Mouse (Mus musculus): ENCODE results near the gene Aldh16a1. TPM values are rescaled to one million over a fixed set of nuclear protein-coding genes. Genes with fewer than 3 reads are reported as not detected.
"Not testable (repeated sequence)": the region's sequence is repeated elsewhere in the genome, so short reads cannot be mapped to it uniquely, and the experiment has no call there.

Gene Aldh16a1
- polyA plus RNA-seq, 1 experiment from 2014 or later = 35.6 TPM

DNA sequence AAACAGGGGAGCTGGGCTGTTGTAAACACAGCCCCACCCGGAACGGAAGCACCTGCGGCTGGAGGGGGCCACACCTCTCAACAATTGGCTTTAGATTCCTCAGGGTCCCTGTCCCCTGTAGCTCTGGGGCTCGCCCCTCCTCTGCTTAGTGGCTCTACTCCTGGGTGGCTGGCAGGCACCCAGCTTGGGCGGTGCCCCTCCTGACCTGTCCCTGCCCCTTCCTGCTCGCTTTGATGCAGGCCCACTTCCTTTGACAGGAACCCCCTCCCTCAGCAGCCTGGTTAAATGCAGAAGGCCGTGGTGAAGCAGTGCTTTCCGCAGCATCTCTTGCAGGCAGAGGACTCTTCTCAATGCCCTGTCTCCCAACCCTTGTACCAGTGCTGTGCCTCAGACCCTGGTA is 33.0 kb downstream of the Aldh16a1 start:
- Histone ChIP-seq H3K4me1 (peaks cover 35% of the 10 kb centered on the region), H3K36me3 (ENCODE audit: poor library complexity, severe bottlenecking) (peaks cover 74% of the 10 kb centered on the region), H3K27ac (peak overlapping the region; percentile 8; the same call in 1 of the 2 replicates), H3K9ac (peak overlapping the region; percentile 17; the same call in 1 of the 2 replicates), H3K4me2 (no peak overlapping the region), H3K27me3 (no peaks in the 10 kb centered on the region), H3K4me3 (no peak overlapping the region), H3K9me3 (replicated peaks) (no peaks in the 10 kb centered on the region)
- no peak for ATAC-seq
- WGBS = 85% methylated on average over 8 of the region's 8 CpGs

- H3K4me2 ChIP-seq = no peak overlapping the region
- H3K36me3 ChIP-seq (ENCODE audit: poor library complexity, severe bottlenecking) = peaks cover 60% of the 10 kb centered on the region
- no peak overlapping the region for H3K27ac ChIP-seq
- no peaks in the 10 kb centered on the region for H3K27me3 ChIP-seq
- no peaks in the 10 kb centered on the region for H3K9me3 ChIP-seq (replicated peaks)
- no peak overlapping the region for H3K4me3 ChIP-seq
- WGBS = 77% methylated on average over 5 of the region's 5 CpGs
- no peak overlapping the region for H3K9ac ChIP-seq
- ATAC-seq = no peak
- peaks cover 25% of the 10 kb centered on the region for H3K4me1 ChIP-seq
Observed at GRCm38 (mm10) chr7:45119780-45120709, 34.3 kb downstream of the Aldh16a1 start.

DNA sequence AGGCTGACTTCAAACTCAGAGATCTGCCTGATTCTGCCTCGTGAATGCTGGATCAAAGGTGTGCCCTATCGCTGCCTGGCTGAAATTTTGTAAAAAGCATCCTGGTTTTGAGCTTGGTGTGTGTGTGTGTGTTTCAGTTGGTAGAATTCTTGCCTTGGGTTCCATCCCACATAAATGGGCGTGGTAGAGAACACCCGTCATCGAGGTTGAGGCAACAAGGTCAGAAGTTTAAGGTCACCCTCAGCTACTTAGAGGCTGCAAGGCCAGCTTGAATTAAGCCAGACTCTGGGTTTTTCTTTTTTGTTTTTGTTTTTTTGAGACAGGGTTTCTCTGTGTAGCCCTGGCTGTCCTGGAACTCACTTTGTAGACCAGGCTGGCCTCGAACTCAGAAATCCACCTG is 36.0 kb downstream of the Aldh16a1 start:
- Histone ChIP-seq H3K9me3 (replicated peaks) (no peaks in the 10 kb centered on the region), H3K4me2 (no peak overlapping the region), H3K4me3 (no peak overlapping the region), H3K36me3 (ENCODE audit: poor library complexity, severe bottlenecking) (peaks cover 58% of the 10 kb centered on the region), H3K27me3 (no peaks in the 10 kb centered on the region), H3K4me1 (peaks cover 19% of the 10 kb centered on the region), H3K27ac (no peak overlapping the region), H3K9ac (no peak overlapping the region)
- ATAC-seq = no peak
- 92% methylated on average over 6 of the region's 6 CpGs for WGBS

DNA sequence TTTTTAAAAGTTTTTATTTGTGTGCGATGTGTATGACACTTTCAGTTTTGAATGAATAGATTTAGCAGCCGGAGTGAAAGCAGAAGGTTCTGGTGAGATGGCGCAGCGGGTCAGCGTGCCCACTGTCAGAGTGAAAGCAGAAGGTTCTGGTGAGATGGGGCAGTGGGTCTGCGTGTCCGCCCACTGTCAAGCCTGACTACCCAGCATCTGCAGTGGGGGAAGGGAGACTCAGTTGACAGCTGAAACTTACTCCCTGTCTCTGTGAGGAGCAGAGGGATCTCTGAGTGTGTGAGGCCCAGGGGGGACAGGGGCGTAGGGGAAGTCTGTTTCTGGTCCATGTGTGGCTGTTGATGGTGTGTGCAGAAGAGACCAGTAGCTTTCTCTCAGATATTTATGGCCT is 36.8 kb downstream of the Aldh16a1 start:
- no peaks in the 10 kb centered on the region for H3K9me3 ChIP-seq (replicated peaks)
- no peak for ATAC-seq
- H3K4me3 ChIP-seq = no peak overlapping the region
- no peak overlapping the region for H3K9ac ChIP-seq
- peaks cover 12% of the 10 kb centered on the region for H3K4me1 ChIP-seq
- H3K27me3 ChIP-seq = no peaks in the 10 kb centered on the region
- WGBS = 86% methylated on average over 8 of the region's 8 CpGs
- H3K27ac ChIP-seq = no peak overlapping the region
- peaks cover 51% of the 10 kb centered on the region for H3K36me3 ChIP-seq (ENCODE audit: poor library complexity, severe bottlenecking)
- no peak overlapping the region for H3K4me2 ChIP-seq

DNA sequence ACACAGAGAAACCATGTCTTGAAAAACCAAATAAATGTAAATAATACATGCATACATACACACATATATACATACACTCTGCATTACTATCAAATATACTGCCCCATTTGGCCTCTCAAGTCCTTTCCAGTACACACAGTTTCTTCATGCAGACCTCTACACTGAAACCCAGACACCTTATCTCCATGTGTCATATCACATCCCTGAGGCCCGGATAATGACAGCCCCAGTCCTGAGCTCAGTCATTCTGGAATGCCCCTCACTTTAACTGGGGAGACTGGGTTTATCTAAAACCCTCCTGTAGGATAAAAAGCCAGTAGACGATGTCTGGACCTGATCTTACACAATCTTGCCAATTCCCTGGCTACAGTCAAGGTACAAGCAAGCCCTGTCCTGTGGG is 40.9 kb downstream of the Aldh16a1 start:
- 88% methylated on average over 2 of the region's 2 CpGs for WGBS
- H3K4me3 ChIP-seq = no peak overlapping the region
- no peak overlapping the region for H3K27ac ChIP-seq
- H3K9me3 ChIP-seq (replicated peaks) = no peaks in the 10 kb centered on the region
- H3K27me3 ChIP-seq = no peaks in the 10 kb centered on the region
- H3K4me1 ChIP-seq = no peaks in the 10 kb centered on the region
- ATAC-seq = no peak
- H3K36me3 ChIP-seq (ENCODE audit: poor library complexity, severe bottlenecking) = peaks cover 10% of the 10 kb centered on the region
- no peak overlapping the region for H3K4me2 ChIP-seq
- no peak overlapping the region for H3K9ac ChIP-seq

- no peaks in the 10 kb centered on the region for H3K27me3 ChIP-seq
- no peak overlapping the region for H3K9ac ChIP-seq
- 72% methylated on average over 3 of the region's 3 CpGs for WGBS
Observed at GRCm38 (mm10) chr7:45112529-45112928, 41.9 kb downstream of the Aldh16a1 start.

DNA sequence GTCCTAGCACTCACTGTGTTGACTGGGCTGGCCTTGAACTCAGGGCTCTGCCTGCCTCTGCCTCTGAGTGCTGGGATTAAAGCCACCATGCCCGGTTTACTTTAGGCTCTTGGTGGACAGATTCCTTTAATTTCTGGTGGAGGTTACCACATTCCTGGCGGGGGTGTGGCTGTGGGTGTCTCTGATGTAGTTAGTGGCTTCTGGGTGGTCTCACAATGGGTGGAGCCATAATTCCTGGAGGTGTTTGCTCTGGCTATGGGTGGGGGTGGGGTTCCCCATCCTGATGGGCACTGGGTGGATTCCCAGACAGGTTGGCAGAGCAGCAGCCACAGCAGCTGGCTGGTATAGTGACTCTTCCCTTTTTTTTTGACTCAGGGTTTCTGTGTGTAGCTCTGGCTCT is 42.4 kb downstream of the Aldh16a1 start:
- Histone ChIP-seq H3K4me2 (no peak overlapping the region), H3K9me3 (replicated peaks) (no peaks in the 10 kb centered on the region), H3K27ac (no peak overlapping the region), H3K4me3 (no peak overlapping the region), H3K4me1 (no peaks in the 10 kb centered on the region), H3K36me3 (ENCODE audit: poor library complexity, severe bottlenecking) (no peaks in the 10 kb centered on the region), H3K9ac (no peak overlapping the region), H3K27me3 (no peaks in the 10 kb centered on the region)
- no peak for ATAC-seq
- WGBS = 73% methylated on average over 2 of the region's 2 CpGs

More at GRCm38 (mm10) chr7:45112529-45112928, 41.9 kb downstream of the Aldh16a1 start:
- Histone ChIP-seq H3K4me2 (no peak overlapping the region), H3K9me3 (replicated peaks) (no peaks in the 10 kb centered on the region), H3K4me1 (no peaks in the 10 kb centered on the region), H3K4me3 (no peak overlapping the region), H3K27ac (no peak overlapping the region), H3K36me3 (ENCODE audit: poor library complexity, severe bottlenecking) (peaks cover under 1% of the 10 kb centered on the region; the same call in 1 of the 2 replicates)
- ATAC-seq = no peak

DNA sequence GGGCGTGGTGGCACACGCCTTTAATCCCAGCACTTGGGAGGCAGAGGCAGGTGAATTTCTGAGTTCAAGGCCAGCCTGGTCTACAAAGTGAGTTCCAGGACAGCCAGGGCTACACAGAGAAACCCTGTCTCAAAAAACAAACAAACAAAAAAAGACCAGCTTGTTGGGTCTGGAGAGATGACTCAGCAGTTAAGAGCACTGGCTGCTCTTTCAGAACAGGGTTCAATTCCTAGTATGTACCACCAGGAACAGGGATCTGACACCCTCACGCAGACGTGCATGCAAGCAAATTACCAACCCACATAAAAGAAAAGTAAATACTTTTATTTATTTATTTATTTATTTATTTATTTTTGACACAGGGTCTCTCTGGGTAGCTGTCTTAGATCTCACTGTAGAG is 44.3 kb downstream of the Aldh16a1 start:
- H3K27me3 ChIP-seq; H3K36me3 ChIP-seq (ENCODE audit: poor library complexity, severe bottlenecking); H3K27ac ChIP-seq; H3K4me3 ChIP-seq; ATAC-seq; H3K9me3 ChIP-seq (replicated peaks); H3K4me2 ChIP-seq; H3K4me1 ChIP-seq; H3K9ac ChIP-seq: not testable (repeated sequence)
- WGBS = 89% methylated on average over 4 of the region's 4 CpGs

GRCm38 (mm10) chr7:45107052-45107645 is 47.2 kb downstream of the Aldh16a1 start:
- no peaks in the 10 kb centered on the region for H3K4me1 ChIP-seq
- H3K9ac ChIP-seq = no peak overlapping the region
- no peak overlapping the region for H3K27ac ChIP-seq
- ATAC-seq = no peak
- H3K9me3 ChIP-seq (replicated peaks) = no peaks in the 10 kb centered on the region
- H3K36me3 ChIP-seq (ENCODE audit: poor library complexity, severe bottlenecking) = no peaks in the 10 kb centered on the region
- 56% methylated on average over 5 of the region's 5 CpGs for WGBS
- no peak overlapping the region for H3K4me2 ChIP-seq
- no peaks in the 10 kb centered on the region for H3K27me3 ChIP-seq
- H3K4me3 ChIP-seq = no peak overlapping the region

DNA sequence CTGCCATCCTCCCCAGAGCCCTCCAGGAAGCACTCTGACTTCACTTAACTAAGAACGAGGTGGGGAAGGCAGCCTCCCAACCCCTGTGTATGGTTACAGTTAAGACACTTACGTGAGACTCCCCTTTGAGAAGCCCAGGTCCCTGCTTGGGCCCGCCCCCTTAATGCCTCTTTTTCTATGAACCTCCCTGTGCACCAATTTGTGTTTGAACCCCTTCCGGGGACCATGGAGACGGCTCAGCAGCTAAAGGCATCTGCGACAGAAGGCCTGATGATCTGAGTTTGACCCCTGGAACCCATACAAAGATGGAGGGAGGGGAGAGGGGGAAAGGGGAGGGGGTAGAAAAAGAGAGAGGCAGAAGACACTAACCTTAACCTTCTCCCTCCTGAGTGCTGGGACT is 47.9 kb downstream of the Aldh16a1 start:
- Histone ChIP-seq H3K27me3 (no peaks in the 10 kb centered on the region), H3K4me3 (no peak overlapping the region), H3K27ac (no peak overlapping the region), H3K9me3 (replicated peaks) (no peaks in the 10 kb centered on the region), H3K4me1 (no peaks in the 10 kb centered on the region), H3K9ac (no peak overlapping the region), H3K36me3 (ENCODE audit: poor library complexity, severe bottlenecking) (no peaks in the 10 kb centered on the region), H3K4me2 (no peak overlapping the region)
- WGBS = 24% methylated on average over 6 of the region's 6 CpGs
- ATAC-seq = no peak

DNA sequence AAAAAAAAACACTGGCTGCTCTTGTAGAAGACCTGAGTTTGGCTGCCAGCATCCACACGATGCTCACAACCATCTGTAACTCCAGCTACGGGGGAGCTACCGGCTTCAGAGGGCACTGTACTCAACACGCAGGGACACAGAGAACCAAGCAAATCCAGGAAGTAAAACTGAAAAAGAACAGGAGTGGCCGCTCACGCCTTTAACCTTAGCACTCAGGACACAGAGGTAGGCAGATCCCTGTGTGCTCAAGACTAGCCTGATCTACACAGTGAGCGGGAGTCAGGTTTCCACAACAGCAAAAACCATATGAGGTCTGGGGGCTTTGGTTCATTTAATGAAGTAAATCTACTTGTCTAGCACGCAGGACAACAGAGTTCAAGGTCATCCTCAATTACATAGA is 48.9 kb downstream of the Aldh16a1 start:
- no peak for ATAC-seq
- Histone ChIP-seq H3K4me3 (no peak overlapping the region), H3K36me3 (ENCODE audit: poor library complexity, severe bottlenecking) (no peaks in the 10 kb centered on the region), H3K4me2 (no peak overlapping the region), H3K4me1 (no peaks in the 10 kb centered on the region), H3K27me3 (no peaks in the 10 kb centered on the region), H3K9ac (no peak overlapping the region), H3K27ac (no peak overlapping the region), H3K9me3 (replicated peaks) (no peaks in the 10 kb centered on the region)
- 79% methylated on average over 8 of the region's 8 CpGs for WGBS

- WGBS = 87% methylated on average over 5 of the region's 5 CpGs
- Histone ChIP-seq H3K4me2 (no peak overlapping the region), H3K9me3 (replicated peaks) (no peaks in the 10 kb centered on the region), H3K27me3 (no peaks in the 10 kb centered on the region), H3K4me3 (no peak overlapping the region), H3K27ac (no peak overlapping the region), H3K4me1 (no peaks in the 10 kb centered on the region), H3K36me3 (ENCODE audit: poor library complexity, severe bottlenecking) (no peaks in the 10 kb centered on the region), H3K9ac (no peak overlapping the region)
- ATAC-seq = no peak
Observed at GRCm38 (mm10) chr7:45104941-45105340, 49.4 kb downstream of the Aldh16a1 start.

All from forebrain, embryonic 13.5 days (tissue).